Mouse (Mus musculus) R1 (cell line): Measurements from ENCODE around the gene Polr2e.

Experiments
- DNase-seq: peaks from one replicate; pipeline ENCODE4 v3.0.0-alpha.2; 2018; ENCODE audit warnings: low read depth, low spot score

Gene Polr2e

GRCm38 (mm10) chr10:80035686-80036085, 3.9 kb downstream of the Polr2e start:
- DNase-seq = no peak

GRCm38 (mm10) chr10:80035148-80035547, 4.4 kb downstream of the Polr2e start:
- no peak for DNase-seq

GRCm38 (mm10) chr10:80033511-80034391, 5.8 kb downstream of the Polr2e start:
- peak; percentile 83 for DNase-seq

GRCm38 (mm10) chr10:80032799-80033480, 6.7 kb downstream of the Polr2e start:
- DNase-seq = no peak

- no peak for DNase-seq
These were observed 8.9 kb downstream of the Polr2e start for GRCm38 (mm10) chr10:80030736-80031135.

- DNase-seq = no peak
These were observed 9.4 kb downstream of the Polr2e start for GRCm38 (mm10) chr10:80030191-80030590.

- no peak for DNase-seq
These were observed 11.1 kb downstream of the Polr2e start for GRCm38 (mm10) chr10:80028521-80028846.

- DNase-seq = peak; percentile 94
These were observed 11.7 kb downstream of the Polr2e start for GRCm38 (mm10) chr10:80027681-80028520.

GRCm38 (mm10) chr10:80025889-80026288, 13.7 kb downstream of the Polr2e start:
- peak; percentile 88 for DNase-seq

GRCm38 (mm10) chr10:80025463-80025862, 14.1 kb downstream of the Polr2e start:
- no peak for DNase-seq

- no peak for DNase-seq
These were observed 14.6 kb downstream of the Polr2e start for GRCm38 (mm10) chr10:80025044-80025347.

- no peak for DNase-seq
These were observed 15.2 kb downstream of the Polr2e start for GRCm38 (mm10) chr10:80024229-80025043.

GRCm38 (mm10) chr10:80023758-80024157, 15.8 kb downstream of the Polr2e start:
- DNase-seq = no peak

GRCm38 (mm10) chr10:80022806-80023205, 16.8 kb downstream of the Polr2e start:
- no peak for DNase-seq

GRCm38 (mm10) chr10:80022164-80022563, 17.4 kb downstream of the Polr2e start:
- DNase-seq = no peak

- no peak for DNase-seq
These were observed 18.3 kb downstream of the Polr2e start for GRCm38 (mm10) chr10:80021320-80021641.

GRCm38 (mm10) chr10:80020603-80021319, 18.8 kb downstream of the Polr2e start:
- DNase-seq = no peak

- DNase-seq = no peak
These were observed 19.4 kb downstream of the Polr2e start for GRCm38 (mm10) chr10:80020191-80020590.

- peak; percentile 58 for DNase-seq
These were observed 20.0 kb downstream of the Polr2e start for GRCm38 (mm10) chr10:80019471-80020131.

GRCm38 (mm10) chr10:80018739-80019297, 20.8 kb downstream of the Polr2e start:
- no peak for DNase-seq
